Mouse (Mus musculus) neutrophil, adult 65 days (primary cell): Measurements from ENCODE around the gene Lyst. TPM values are rescaled to one million over a fixed set of nuclear protein-coding genes. Genes with fewer than 3 reads are reported as not detected.

Source experiments
- total RNA-seq: library from RNA; stranded (reverse); gene quantifications from 2 replicates; pipeline ENCODE4 v1.2.4, GENCODE M21; 2023

The Lyst gene
- total RNA-seq, result 631 and 871 TPM in 2 replicates

GRCm38 (mm10) chr13:13590048-13591011, at the start of gene Lyst:
Lyst (plus strand) TSS chr13:13590397.

GRCm38 (mm10) chr13:13783894-13784419, 193.8 kb downstream of the Lyst start, which contains the start of gene Gng4:
Gng4 (plus strand) TSS chr13:13784059.

Other genes with a start within 250 kb of the Lyst start
- 91.0 and 146 TPM in 2 replicates for gene Gpr137b, start 196.4 kb upstream of the Lyst start, total RNA-seq
- gene Nid1, start 152.8 kb upstream of the Lyst start, total RNA-seq, result 0.19 and 0.73 TPM in 2 replicates
- gene Gng4, start 193.7 kb downstream of the Lyst start, total RNA-seq, result 0.13 TPM in 1 of 2 replicates, not detected in the other